Mouse (Mus musculus) cerebellum, postnatal 10 days (tissue): ENCODE data around the gene Dlgap5.
"Not testable (repeated sequence)": the region's sequence is repeated elsewhere in the genome, so short reads cannot be mapped to it uniquely, and the experiment has no call there.

Experiments
- DNase-seq, 2 experiments: peaks; one replicate each; pipeline ENCODE4 v3.0.0; 2021; ENCODE audit warnings: mixed read lengths in 2 of 2

The Dlgap5 gene

DNA sequence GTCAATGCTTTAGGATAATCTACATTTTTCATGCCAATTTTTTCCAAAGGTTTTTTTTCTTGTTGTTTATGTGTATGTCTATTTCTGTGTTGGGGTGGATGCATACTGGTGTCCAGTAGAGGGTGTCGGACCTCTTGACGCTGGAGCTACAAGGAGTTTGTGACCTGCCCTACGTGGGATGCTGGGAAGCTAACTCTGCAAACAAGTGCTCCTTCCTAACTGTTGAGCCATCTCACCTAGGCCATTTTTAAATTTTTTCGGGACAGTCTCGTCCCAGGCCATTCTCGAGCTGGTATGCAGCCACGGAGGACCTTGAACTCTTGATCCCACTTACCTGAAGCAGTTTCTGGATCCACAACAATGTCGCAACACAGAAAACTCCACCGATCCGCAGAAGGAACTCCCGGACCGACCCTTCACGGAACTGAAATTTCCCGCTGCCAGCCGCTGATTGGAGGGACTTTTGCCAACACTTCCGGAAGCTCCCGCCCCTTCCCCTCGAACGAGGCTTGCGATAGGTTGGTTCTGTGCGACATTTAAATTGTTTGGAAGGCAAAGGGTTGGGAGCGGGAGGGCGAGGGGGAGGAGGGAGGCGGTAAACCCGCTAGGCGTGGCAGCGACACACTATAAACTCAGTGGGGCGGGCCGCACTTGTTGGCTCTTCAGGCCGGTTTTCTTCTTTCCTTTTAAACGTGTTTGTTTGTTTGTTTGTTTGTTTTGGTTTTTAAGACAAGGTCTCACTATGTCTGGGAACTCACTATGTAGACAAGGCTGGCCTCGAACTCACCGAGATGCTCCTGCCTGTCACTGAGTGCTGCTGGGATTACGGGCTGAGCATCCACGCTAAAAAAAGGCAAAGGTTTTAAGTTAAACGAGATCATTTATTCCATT, at the start of gene Dlgap5:
Gene Dlgap5, minus strand, starts transcription at position 633 of the 891 bp plus-strand sequence.
- peak; percentile 95 for DNase-seq

DNA sequence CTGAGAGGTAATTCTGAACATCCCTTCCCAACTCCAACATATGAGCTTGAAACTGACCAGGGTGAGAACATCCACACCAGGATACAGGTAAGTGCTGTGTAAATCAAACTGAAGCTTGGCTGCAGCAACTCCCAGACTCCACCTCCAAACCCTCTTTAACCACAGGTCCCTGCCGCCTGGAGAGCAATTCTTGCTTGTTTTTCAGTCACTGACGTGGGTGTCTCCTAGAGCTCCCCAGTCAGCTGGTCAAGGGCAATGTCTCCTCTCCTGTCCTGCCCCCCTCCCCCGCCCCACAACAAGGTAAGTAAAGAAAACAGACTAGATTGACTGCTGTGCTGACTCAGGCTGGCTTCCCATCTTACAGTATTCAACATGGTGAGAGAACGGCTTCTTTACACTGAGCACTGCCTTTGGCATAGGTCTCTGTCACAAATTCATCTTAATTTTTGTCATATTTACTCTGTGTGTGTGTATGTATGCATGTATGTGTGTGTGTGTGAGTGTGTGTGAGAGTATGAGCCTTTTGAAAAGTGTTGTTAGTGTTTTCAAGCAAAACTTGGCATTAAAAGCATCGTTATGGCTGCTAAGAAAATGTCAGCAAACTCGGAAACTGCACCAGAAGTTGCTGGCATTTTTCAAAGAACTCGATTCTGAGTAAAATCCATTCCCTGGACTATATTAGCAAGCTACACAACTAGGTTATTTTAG, 47.4 kb upstream of the Dlgap5 start:
- no peak for DNase-seq

DNA sequence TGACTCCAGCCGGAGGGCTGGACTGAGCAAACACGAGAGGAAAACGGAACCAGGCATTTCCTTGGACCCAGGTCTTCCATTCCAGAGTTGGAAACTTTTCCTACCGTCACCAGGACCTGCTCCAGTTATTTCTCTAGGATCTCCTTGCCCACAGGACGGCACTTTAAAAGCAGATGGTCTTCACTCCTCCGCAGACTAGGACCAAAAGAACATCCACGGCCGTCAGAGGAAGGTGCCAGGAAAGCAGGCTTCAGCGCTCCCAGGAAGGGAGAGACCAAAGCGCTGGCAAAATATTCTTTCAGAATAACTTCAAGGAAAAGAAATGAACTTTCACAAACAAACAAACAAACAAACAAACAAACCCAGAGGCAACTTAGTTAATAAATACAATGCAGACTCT, 46.2 kb upstream of the Dlgap5 start:
- no peak for DNase-seq

DNA sequence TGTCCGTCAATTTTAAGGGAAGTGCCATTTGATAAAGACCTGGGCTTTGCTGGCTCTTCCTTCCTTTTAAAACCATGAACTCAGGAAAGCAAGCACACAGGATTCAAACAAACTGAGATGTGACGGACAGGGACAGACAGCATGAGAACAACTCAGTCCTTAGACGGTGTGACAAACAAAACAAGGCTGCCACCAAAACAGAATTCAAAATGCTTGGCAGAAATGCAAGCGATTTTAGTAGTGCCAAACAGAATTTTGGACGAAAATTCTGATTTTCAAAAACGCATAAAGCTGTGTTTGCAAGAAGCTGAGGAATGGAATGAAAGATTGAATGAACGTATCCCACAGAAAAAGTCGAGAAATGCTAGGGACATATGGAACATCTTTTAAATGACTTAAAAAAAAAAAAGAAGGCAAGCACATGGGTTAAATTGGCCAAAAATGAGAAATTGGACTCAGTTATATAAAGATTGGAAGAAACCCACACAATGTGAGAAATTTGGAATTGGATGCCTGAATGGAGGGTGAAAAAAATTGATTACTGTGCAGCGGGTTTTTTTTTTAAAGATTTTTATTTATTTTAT, 44.8 kb upstream of the Dlgap5 start:
- DNase-seq: no peak

- DNase-seq: no peak
Observed at GRCm38 (mm10) chr14:47462453-47462852, 44.2 kb upstream of the Dlgap5 start.

DNA sequence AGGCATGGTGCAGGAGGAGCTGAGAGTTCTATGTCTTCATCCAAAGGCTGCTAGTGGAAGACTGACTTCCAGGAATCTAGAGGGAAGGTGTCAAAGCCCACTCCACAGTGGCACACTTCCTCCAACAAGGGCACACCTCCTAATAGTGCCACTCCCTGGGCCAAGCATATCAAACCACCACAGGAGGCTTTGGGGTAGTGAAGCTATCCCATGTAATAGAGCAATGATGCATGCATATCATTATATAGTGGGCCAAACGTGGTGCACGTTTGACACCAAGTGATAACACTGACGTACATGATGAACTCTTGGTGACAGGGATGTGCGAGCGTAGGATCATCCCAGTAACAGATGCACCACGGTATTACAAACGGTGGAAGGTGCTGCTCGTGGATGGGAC, 43.8 kb upstream of the Dlgap5 start:
- DNase-seq: no peak

- DNase-seq: peak; percentile 55 to 63
Observed at GRCm38 (mm10) chr14:47459556-47459955, 41.3 kb upstream of the Dlgap5 start.

GRCm38 (mm10) chr14:47450121-47450520, 31.9 kb upstream of the Dlgap5 start, which contains the start of gene Fbxo34:
Fbxo34 (plus strand) TSS chr14:47450421.
- not testable (repeated sequence) for DNase-seq

- no peak for DNase-seq
Observed at GRCm38 (mm10) chr14:47445331-47446095, 27.3 kb upstream of the Dlgap5 start.

GRCm38 (mm10) chr14:47444907-47445306, 26.7 kb upstream of the Dlgap5 start:
- no peak for DNase-seq

DNA sequence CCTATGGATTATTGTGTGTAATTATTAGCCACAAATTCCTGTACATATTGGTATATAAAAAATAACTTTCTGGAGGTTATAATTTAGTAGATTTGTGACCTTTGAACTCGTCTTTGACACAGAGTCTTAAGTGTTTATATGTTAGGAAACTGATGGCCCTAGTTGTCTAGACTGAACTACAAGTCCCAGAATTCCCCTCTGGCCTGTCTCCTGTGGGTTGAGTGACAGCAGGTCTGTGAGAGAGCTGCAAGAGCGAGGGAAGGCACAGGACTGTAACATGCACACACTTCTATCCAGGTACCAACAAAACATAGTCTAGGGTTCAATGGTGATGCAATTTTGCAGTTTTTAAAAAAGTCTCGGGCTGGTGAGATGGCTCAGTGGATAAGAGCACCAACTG, 20.7 kb upstream of the Dlgap5 start:
- DNase-seq: no peak

- DNase-seq: peak; percentile 19 to 22
Observed at GRCm38 (mm10) chr14:47432987-47433386, 14.8 kb upstream of the Dlgap5 start.

DNA sequence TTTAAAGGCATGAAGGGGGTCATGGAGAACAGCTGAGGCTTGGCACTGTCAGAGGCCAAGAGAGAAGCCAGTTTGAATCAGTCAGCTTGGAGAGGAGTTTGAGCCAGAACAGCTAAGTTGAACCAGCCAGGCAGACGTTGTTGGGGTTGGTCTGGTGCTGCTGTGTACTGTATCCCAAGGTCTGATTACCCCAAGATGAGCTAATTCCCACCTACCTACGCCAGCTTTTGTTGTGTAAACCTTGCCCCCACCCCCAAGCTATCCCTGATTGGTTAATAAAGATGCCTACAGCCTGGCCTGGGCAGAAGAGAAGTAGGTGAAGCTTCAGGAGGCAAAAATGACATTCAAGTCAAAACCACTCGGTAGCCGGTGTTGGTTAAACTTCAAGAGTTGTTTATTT, 4.3 kb upstream of the Dlgap5 start:
- no peak for DNase-seq

DNA sequence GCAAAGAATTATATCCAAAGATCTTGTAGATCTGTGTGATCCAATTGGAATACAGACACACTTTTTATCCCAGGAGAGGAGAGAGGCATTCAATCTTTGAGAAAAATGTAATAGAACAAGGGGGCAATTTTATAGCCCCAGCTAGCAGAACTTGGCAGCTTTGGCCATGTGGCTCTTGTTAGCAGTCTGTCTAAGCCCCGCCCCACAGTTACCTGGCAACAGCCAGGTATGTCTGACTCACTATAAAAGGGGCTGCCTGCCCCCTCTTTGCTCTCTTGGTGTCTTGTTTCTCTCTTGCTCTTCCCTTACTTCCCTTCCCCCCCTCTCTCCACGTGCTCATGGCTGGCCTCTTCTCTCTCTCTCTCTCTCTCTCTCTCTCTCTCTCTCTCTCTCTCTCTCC, 3.4 kb upstream of the Dlgap5 start:
- DNase-seq: no peak

DNA sequence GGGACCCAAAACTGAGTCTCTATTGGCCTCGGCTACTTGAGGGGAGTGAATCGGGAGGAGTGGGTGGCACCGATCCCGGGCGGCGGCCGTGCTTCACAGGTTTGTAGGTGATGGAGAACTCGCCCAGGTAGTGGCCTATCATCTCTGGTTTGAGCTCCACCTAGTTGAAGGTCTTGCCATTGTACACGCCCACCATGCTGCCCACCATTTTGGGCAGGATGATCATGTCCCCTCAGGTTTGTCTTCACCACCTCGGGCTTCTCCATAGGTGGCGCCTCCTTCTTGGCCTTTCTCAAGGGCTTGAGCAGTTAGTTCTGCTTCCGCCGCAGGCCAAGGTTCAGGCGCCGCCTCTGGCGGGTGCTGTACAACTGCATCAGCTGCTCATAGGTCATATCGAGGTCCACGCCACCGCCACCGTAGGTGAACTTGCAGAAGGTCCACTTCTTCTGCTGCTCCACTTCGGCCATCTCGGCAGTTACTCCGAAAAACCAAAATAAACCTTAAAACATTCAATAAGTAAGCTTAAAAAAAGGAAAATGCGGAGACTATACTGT, 1.6 kb upstream of the Dlgap5 start:
- DNase-seq: peak in 1 of 2 experiments; percentile 10

DNA sequence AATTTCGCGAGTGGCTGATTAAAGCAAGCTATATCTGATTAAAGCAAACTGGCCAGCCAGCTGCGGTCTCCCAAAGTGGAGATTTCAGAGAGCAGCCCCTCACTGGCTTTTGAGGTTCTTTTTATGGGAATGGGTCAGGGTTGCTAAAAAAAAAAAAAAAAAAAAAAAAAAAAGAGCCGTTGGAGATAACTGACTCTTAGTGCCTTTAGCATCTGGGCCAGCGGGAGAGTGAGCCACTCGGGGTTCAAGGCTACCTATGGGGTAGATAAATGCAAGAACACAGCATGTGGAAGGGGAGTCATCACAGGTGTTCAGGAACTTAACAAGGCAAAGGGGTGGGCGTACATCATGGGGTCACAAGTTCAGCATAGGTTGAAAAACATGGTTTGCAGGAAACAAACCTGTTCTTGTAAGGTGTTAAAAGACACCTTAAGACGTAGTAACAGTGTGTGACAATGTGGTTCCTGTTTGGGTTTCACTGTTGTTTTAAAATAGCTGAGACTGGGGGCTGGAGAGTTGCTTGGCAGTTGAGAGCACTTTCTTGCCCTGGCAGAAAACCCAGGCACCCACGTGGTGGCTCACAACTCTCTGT, 923 bp upstream of the Dlgap5 start:
- DNase-seq: no peak

- DNase-seq: peak in 1 of 2 experiments; percentile 3
Observed at GRCm38 (mm10) chr14:47418666-47418991, 422 bp upstream of the Dlgap5 start.

- no peak for DNase-seq
Observed at GRCm38 (mm10) chr14:47417346-47417745, 861 bp downstream of the Dlgap5 start.

DNA sequence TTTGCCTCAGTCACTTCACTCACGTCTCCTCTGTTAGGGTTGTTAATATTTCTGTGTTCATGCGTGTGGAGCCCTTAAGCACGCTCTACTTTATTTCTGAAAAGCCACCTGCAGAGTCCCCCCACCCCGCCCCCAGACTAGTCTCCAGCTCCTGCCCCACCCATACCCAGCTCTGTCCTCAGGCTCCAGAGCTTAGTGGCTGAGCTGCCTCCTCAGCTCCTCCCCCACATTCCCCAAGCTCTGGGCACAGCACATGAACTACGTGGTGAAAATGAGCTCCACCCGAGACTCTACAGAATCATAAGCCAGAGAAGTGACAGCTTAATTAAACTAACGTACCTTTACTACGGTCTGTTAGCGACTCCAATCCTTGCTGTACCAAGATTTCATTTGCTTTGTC, 12.2 kb downstream of the Dlgap5 start:
- DNase-seq: no peak

DNA sequence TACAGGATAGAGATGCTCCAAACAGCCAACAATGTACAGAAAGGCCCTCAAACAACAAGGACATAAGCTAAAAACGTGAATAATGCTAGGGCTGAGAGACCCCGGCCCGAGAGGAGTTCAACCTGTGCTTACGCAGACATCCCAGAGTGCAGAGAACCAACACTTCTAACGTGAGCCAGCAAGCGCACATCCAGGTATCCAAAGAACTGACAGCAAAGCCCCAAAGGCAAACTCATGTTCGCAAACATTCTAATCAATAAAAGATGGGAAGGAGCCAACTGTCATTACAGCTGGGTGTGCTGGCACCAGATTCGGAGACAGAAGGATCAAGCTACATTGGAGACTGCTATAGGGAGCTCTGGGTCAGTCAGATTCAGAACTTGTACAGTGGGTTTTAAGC, 15.5 kb downstream of the Dlgap5 start:
- no peak for DNase-seq

GRCm38 (mm10) chr14:47396165-47396652, 22.0 kb downstream of the Dlgap5 start:
- DNase-seq: peak; percentile 64 to 81

GRCm38 (mm10) chr14:47395462-47396026, 22.7 kb downstream of the Dlgap5 start:
- peak; percentile 10 to 20 for DNase-seq
